Mouse (Mus musculus): ENCODE data around the gene 4933424G06Rik.
A peak's percentile ranks its signal among the peaks of the same experiment; 100 is the strongest.

The 4933424G06Rik gene

DNA sequence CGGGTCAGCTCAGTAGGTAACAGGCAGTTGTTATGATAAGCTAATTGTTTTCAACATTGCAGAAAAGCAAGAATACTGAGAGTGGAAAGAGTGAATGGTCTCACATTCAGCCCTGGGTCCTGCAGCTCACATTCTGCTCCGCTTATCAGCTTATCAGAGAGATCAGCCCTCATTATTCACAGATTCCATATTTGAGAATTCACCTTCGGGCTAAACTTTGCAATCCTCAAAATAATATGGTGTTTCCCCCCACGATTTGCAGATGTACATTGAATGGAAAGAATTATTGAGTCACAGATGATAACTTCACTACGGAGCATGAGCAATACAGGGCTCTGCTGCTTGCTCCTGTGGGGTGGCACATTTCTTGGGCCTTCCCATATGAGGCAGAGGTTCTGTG lies 58.8 kb downstream of the 4933424G06Rik start:
- DNase-seq (ENCODE audit: low read depth, low spot score): peak; percentile 57

DNA sequence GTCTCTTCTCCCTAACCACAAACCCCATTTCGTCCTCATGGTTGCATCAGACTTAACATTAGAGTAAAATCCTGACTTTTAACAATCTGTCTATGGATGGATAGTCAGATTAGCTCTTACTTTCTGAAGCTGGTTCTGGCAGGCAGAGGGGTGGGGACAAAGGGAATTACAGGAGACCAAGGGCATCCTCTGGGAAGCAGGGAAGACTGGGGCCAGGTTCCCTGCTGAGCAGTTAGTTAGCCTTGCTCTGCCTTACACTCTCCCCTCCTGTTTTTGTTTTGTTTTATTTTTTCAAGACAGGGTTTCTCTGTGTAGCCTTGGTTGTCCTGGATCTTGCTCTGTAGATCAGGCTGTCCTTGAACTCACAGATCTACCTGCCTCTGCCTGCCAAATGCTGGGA lies 60.0 kb downstream of the 4933424G06Rik start:
- no peak for DNase-seq (ENCODE audit: low read depth, low spot score)

DNA sequence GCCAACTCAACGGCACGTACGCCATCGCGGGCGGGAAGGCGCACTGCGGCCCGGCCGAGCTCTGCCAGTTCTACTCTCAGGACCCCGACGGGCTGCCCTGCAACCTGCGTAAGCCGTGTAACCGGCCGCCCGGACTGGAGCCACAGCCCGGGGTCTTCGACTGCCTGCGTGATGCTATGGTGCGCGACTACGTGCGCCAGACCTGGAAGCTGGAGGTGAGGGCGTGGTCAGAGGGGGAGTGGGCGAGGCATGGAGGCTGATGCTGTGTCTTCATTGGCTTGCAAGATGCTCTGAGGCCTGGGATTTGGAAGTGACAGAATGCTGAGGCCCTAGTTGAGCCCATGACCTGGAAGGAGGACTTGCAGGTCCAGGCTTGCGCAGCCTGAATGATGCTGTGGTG lies 61.0 kb downstream of the 4933424G06Rik start:
- no peak for DNase-seq (ENCODE audit: low read depth, low spot score)

DNA sequence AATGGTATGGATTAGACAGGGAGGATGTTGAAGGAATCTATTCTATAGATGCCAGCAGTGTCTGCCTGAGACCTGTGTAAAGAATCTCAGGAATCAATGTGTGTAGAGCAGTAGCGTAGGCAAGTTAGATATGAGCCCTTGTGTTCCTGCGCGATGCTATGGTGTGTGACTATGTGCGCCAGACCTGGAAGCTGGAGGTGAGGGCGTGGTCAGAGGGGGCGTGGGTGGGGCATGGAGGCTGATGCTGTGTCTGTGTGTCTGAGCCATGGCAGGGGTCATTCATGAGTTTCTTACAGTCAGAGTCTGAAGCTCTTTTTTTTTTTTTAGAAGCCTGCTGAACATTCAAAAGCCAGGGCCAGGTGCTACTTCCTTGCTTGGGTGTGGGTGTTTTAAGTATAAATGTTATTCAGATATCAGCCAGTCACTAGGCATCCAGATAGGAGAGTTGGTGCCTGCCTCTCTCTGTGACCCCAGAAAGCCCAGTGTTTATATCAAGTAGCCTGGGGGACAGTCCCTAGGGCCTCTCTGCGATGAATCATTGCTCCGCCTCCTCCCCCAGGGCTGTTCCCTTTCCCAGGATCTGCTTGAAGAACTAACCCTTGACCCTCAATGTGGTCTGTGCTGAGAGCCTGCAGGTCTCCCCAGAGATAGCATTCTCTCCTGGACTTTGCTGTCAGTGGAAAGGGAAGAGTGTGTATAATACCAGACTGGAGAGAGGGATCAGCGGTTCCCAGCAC lies 62.4 kb downstream of the 4933424G06Rik start:
- peak; percentile 40 for DNase-seq (ENCODE audit: low read depth, low spot score)

DNA sequence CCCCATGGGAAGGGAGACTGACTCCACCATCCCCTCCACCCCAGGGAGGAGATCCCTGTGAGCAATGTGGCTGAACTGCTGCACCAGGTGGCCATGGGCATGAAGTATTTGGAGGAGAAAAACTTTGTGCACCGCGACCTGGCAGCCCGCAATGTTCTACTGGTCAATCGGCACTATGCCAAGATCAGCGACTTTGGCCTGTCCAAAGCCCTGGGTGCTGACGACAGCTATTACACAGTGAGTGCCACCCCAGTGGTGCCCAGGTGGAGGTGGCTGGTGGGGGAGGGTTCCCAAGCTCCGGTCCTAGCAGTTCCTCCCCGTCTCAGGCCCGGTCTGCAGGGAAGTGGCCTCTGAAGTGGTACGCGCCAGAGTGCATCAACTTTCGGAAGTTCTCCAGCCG lies 70.8 kb downstream of the 4933424G06Rik start:
- DNase-seq (ENCODE audit: low read depth, low spot score): no peak

DNA sequence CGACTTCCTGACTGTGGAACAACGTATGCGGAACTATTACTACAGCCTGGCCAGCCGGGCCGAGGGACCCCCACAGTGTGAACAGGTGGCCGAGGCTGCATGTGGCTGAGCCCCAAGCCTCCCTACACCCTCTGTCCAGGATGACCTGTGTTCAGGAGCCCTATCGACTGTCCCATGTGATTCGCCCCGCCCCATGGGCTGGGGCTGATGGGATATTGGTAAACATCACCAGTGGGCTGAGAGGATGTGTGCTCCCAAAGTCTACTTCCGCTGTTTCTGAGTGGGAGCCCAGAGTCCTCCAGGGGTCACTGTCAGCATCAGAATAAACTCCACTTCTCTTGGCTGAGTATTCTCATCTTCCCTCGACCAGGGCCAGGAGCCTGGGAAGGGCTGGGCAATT lies 72.5 kb downstream of the 4933424G06Rik start:
- DNase-seq (ENCODE audit: low read depth, low spot score): no peak

DNA sequence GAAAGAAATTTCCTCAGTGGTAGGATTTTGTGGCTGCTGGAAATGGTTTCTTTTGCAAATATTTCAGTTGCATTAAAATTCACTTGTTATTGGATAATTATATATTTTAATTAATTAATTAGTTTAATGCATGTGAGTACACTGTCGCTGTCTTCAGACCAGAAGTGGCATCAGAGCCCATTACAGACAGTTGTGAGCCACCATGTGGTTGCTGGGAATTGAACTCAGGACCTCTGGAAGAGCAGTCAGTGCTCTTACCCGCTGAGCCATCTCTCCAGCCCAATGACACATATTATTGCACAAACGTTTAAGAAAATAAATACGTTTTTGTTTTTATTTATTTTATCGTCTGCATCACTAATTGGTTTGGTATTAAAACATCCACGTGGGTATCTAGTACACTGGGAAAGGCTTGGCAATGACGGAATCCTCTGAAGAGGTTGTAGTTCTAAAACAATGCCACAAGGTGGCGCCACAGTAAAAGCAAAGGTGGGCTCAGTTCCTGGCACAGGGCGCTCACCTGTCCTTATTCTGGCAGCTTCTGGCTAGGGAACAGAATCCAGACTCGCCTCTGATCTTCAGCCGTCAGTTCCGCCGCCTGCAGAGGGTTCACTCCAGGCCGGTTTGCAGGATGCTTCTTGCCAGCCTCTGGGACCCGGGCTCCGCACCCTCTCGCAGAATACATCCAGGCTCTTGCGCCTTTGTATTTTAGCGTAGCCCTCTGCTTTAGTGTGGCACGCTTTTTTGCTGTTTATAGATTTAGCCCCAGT lies 74.6 kb downstream of the 4933424G06Rik start:
- DNase-seq (ENCODE audit: low read depth, low spot score): peak; percentile 80

DNA sequence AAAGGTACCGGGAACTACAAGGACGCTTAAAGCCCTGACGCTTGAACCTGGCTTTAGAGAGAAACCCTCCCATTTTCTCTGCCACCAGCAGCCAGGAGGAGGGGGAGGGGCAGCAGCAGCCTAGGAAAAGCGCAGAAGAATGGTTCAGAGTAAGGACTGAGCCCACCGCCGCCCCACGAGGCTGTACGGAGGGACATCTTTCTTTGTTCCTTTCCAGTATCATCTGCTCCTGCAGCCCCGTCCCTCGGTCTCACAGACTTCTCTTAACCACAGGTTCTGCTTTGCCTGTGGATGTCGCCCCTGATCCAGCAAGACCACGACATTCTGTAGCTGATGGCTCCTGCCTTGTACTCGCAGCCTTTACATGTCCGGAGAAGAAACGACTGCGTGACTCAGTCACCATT lies 75.3 kb downstream of the 4933424G06Rik start:
- DNase-seq (ENCODE audit: low read depth, low spot score): no peak

DNA sequence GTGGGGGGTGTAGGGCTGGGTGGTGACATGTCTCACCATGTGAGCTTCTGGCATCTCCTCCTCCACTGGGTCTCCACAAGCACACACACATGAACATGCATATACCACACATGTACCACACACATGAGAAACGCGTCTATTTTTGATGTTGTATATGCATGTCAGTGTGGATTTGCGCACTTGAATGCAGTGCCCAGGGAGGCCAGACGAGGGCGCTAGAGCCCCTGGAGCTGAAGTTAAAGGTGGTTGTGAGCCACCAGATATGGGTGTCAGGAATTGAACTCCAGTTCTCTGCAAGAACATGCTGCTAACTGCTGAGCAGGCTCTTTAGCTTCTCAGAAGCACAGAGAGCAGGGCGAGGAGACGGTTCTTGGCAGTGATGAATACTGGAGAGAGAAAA lies 76.4 kb downstream of the 4933424G06Rik start:
- DNase-seq (ENCODE audit: low read depth, low spot score): peak; percentile 56

DNA sequence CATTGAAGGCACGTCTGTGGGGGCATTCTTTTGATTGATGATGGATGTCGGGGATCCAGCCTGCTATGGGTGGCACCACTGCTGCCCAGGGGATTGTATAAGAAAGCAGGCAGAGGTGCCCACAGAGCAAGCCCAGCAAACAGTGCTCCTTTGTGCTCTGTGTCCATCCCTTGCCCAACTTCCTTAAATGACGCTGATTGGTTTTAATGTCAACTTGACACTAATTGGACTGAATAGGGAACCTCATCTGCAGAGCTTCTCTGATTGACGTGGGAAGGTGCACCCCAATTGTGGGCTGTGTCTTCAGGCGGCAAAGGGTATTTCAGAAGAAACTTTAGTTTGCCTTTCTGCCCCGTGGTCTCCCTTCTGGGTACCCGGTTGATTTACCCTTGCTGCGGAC lies 79.5 kb downstream of the 4933424G06Rik start:
- no peak for DNase-seq (ENCODE audit: low read depth, low spot score)

DNA sequence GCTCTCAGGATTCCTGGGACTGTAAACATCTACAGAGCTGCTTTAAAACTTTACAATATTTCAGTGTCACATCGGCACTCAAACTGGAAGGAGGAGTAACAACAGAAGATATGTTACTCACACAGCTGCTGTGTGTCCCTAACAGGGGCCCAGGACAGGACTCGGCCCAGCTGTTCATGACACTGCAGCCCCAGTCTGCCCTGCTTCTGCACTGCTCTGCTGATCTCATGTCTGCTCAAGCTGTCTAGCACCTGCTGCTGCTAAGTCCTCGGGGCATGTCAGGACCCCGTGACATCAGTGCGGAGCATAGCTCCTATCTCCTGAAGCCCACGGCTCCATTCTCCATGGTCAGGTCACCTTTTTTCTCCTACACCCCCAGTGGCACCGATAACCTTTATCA lies 86.8 kb downstream of the 4933424G06Rik start:
- DNase-seq (ENCODE audit: low read depth, low spot score): no peak

DNA sequence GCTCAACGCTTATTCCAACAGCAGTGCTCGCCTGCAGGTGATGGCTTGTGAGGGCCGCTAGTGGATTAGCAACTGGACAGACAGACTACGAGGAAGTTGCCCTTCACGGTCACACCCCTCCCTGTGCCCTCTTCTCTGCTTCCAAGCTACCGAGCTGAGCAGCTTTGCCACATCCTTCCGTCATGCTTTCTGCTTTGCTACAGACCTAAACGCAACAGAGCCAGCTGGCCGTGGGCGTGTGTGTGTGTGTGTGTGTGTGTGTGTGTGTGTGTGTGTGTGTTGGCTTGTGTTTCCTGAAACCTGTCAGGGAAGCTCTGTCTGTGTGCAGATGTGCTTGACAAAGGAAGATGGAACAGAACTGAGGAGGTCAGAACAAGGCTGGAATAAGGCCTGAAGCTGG lies 87.5 kb downstream of the 4933424G06Rik start:
- peak; percentile 79 for DNase-seq (ENCODE audit: low read depth, low spot score)

DNA sequence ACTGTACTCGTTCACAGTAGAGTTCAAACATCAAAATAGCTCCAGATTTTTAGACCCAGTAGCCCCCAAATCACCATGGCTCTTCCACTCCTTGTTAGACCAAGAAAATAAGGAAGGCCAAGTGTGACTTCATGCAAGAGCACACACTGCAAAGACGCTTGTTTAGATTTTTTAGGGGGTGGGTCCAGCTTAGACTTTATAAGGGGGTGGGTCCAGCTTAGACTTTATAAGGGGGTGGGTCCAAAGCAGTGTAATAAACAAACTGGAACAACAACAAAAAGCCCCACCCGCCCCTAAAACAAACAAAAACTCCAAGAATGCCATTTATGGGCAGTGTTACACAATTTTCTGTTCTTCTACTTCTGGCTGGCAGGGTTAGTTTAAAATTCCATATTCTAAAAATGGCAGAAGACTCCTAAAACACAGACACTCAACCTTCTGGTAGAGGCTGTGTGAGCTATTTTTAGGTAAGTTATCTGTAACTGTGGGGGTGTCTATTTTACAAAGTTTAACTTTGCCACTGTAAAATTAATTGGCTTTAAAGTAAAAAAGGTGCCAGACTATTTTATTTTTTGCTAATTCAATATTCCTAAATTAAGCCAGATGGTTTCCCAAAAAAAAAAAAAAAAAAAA lies 90.5 kb downstream of the 4933424G06Rik start:
- DNase-seq (ENCODE audit: low read depth, low spot score): no peak

DNA sequence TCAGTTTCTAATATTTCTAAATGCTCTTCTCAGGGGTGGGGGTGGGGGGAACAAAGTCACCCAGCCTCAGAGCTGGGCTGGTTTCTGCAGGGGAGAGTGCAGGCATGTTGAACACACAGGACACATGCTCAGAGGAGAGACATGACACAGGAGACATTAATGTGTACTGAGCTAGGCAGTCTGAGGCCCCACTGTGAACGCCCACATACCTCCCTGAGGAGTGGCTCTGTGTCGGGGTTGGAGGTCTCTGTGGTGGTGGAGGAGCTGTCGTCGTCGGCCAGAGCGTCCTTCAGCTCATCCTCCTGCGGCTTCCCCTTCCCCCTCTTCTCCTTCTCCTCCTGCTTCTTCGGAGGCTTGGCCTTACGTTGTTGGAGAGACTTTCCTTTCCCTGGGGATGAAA lies 94.3 kb downstream of the 4933424G06Rik start:
- no peak for DNase-seq (ENCODE audit: low read depth, low spot score)

DNA sequence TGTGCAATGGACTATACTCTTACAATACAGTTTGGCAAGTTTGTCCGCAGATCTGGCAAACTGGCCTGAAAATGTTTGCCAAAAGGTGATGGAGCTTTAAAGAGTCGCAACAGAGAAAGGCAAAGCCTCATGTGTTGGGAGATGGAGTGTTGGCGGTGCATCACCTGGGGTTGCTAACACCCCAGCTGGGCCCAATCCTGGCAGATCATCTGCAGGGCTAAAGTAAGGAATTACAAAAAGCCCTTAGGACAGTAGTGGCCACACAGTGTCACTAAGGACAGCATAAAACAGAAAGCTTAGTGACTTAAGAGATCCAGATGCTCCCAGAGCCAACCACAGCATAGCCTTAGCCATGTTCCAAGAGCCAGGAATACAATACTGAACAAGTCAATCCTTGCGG lies 94.9 kb downstream of the 4933424G06Rik start:
- DNase-seq (ENCODE audit: low read depth, low spot score): no peak

DNA sequence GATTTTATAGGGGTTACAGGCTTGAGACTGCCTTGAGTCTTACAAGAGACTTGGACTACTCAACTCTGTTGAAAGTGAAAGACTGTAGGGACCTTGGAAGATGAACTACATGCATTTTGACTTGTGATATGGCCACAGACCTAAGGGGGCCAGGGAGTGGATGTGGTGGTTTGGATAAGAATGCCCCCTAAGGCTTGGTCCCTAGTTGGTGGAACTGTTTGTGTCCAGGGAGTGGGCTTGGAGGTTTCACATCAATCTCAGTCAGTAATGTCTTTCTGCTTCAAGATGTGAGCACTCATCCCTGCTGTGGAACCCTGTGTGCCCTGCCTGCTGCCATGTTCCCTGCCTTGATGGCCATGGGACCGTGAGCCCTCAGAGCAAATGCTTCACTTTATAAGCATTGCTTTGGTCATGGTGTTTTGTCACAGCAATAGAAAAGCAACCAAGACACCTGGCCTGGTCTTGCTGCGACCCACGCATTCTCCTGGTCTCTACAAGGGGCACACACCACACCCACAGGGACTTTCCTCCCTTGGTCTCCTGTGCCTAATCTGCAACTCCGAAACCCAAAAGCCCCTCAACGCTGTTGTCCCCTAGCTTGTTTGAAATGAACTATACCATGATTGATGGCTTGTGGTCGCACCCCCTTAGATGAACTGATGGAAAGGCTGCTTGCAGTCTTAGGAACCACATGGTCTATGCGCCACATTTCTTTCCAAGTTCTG lies 96.4 kb downstream of the 4933424G06Rik start:
- DNase-seq (ENCODE audit: low read depth, low spot score): no peak

DNA sequence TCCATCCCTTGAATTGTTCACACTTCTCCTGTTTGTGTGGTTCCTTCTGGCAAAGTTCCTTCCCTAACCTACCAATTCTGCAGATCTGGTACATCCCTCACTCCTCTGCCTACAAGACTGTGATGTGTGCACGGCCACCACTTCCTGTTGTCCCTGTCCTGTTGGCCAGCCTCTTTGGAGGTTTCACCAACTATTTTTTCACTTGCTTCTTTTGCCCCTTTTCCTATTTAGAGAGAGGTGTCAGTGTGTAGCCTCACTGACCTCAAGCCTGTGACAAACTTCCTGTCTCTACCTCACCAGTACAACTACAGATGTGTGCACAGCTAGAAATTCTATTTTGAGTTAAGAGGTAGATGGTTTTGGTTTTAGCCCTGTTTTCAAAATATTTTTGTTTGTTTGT lies 97.1 kb downstream of the 4933424G06Rik start:
- DNase-seq (ENCODE audit: low read depth, low spot score): no peak
